Mouse (Mus musculus): ENCODE measurements around the gene Fxr1. TPM values are rescaled to one million over a fixed set of nuclear protein-coding genes. Genes with fewer than 3 reads are reported as not detected.
A peak's percentile ranks its signal among the peaks of the same experiment; 100 is the strongest.
"Not testable (repeated sequence)": the region's sequence is repeated elsewhere in the genome, so short reads cannot be mapped to it uniquely, and the experiment has no call there.

Fxr1 gene
- polyA plus RNA-seq, 1 experiment from 2014 or later, result 46.3 TPM

DNA sequence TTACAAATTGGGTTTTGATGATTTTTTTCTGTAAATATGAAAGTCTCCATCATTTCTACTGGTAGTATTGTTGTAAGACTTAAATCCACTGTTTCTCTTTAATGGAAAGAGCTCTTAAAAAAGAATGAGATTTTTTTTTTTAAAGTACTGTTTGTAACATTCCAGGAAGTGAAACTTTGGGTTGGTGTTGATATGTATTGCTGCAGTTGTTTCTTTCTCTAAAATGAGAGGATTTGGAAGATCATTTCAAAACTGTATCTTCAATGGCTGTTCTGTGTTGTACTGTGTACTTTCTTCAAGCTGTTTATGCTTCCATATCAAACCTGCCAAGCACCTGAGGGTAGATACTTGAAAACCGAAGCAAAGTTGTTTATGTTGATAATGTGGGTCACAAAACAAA lies 15.1 kb downstream of the Fxr1 start:
- Histone ChIP-seq H3K27ac (no peak overlapping the region), H3K36me3 (ENCODE audit: insufficient read depth, low read length) (no peaks in the 10 kb centered on the region), H3K4me3 (replicated peaks; ENCODE audit: low read depth, low read length) (no peak overlapping the region), H3K27me3 (ENCODE audit: insufficient read depth, low read length) (no peaks in the 10 kb centered on the region), H3K4me2 (ENCODE audit: low read length) (no peak overlapping the region), H3K4me1 (replicated peaks; ENCODE audit: insufficient read depth, low read length) (no peaks in the 10 kb centered on the region; the same call in 1 of the 2 replicates), H3K9me3 (replicated peaks; ENCODE audit: low read length) (no peaks in the 10 kb centered on the region), H3K9ac (ENCODE audit: low read depth, low read length) (no peak overlapping the region)
- 77% methylated on average over 1 of the region's 1 CpGs for WGBS
- TF ChIP-seq CTCF (IDR thresholded peaks at IDR 0.05; ENCODE audit: low read depth), result no peak
- no peak for DNase-seq (ENCODE audit: low spot score)
- no peak for ATAC-seq (replicated peaks; ENCODE audit: low FRiP score, low read depth)

DNA sequence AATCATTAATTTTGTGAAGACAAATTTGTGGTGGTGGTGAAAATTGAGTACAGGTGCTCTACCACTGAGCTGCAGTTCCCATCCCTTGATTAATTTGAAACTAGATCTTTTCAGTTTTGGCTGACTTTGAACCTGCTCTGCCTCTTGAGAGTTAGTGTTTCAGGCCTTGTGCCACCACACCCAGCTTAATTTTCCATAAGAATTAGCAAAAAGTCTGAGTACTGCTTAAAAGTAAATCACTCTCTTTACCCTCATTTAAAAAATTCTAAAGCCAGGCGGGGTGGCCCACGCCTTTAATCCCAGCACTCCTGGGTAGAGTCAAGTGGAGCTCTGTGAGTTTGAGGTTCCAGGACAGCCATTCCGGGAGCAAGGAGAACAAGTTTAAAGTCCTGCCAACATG lies 16.0 kb downstream of the Fxr1 start:
- ATAC-seq (replicated peaks; ENCODE audit: low FRiP score, low read depth) (no peak), DNase-seq (ENCODE audit: low spot score) (no peak)
- Histone ChIP-seq H3K9ac (ENCODE audit: low read depth, low read length) (no peak overlapping the region), H3K9me3 (replicated peaks; ENCODE audit: low read length) (no peaks in the 10 kb centered on the region), H3K4me3 (replicated peaks; ENCODE audit: low read depth, low read length) (no peak overlapping the region), H3K36me3 (ENCODE audit: insufficient read depth, low read length) (no peaks in the 10 kb centered on the region), H3K27me3 (ENCODE audit: insufficient read depth, low read length) (no peaks in the 10 kb centered on the region), H3K27ac (no peak overlapping the region), H3K4me1 (replicated peaks; ENCODE audit: insufficient read depth, low read length) (no peaks in the 10 kb centered on the region; the same call in 1 of the 2 replicates), H3K4me2 (ENCODE audit: low read length) (no peak overlapping the region)
- WGBS, result 91% methylated on average over 3 of the region's 3 CpGs
- no peak for TF ChIP-seq CTCF (IDR thresholded peaks at IDR 0.05; ENCODE audit: low read depth)

DNA sequence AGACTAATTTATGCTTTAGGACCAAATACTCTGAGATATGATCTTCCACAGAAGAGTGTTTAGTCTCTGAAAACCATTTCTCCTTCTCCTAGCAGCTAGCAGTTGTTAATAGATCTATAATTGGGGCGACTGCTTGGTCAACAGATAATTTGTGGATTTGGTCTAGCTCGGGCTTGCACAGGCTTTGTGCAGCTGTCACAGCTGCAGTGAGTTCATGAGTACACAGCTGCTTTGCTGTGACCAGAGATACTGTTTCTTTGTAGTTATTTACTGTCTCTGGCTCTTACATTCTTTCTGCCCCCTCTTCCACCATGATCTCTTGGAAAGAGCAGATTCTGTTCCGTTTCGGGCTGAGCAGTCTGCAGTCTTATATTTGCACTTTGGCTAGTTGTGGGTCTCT lies 22.2 kb downstream of the Fxr1 start:
- ATAC-seq (replicated peaks; ENCODE audit: low FRiP score, low read depth) (no peak), DNase-seq (ENCODE audit: low spot score) (no peak)
- Histone ChIP-seq H3K27me3 (ENCODE audit: insufficient read depth, low read length) (no peaks in the 10 kb centered on the region), H3K4me2 (ENCODE audit: low read length) (no peak overlapping the region), H3K4me1 (replicated peaks; ENCODE audit: insufficient read depth, low read length) (no peaks in the 10 kb centered on the region), H3K9ac (ENCODE audit: low read depth, low read length) (no peak overlapping the region), H3K9me3 (replicated peaks; ENCODE audit: low read length) (no peaks in the 10 kb centered on the region), H3K4me3 (replicated peaks; ENCODE audit: low read depth, low read length) (no peak overlapping the region), H3K36me3 (ENCODE audit: insufficient read depth, low read length) (peaks cover 8% of the 10 kb centered on the region), H3K27ac (no peak overlapping the region)
- no peak for TF ChIP-seq CTCF (IDR thresholded peaks at IDR 0.05; ENCODE audit: low read depth)
- 89% methylated on average over 4 of the region's 4 CpGs for WGBS

DNA sequence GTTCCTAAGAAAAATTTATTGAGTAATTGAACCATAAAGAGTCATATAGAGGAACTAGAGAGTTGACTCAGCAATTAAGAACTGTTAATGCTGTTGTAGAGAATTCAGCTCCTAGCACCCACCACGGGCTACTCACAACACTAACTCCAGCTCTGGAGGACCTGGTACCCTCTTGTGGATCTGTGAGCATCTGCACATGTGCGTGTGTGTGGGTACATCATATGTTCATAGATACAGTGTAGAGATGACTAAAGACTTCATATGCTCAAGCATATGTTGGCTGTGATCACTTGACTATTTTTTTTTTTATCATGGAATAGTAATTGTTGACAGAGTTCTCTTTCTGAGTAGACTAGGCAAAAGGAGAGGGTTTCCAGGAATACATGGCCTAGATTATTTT lies 42.6 kb downstream of the Fxr1 start:
- no peak for TF ChIP-seq CTCF (IDR thresholded peaks at IDR 0.05; ENCODE audit: low read depth)
- Histone ChIP-seq H3K27ac (no peak overlapping the region), H3K4me2 (ENCODE audit: low read length) (no peak overlapping the region), H3K4me3 (replicated peaks; ENCODE audit: low read depth, low read length) (no peak overlapping the region), H3K4me1 (replicated peaks; ENCODE audit: insufficient read depth, low read length) (no peaks in the 10 kb centered on the region), H3K27me3 (ENCODE audit: insufficient read depth, low read length) (no peaks in the 10 kb centered on the region), H3K9ac (ENCODE audit: low read depth, low read length) (no peak overlapping the region), H3K9me3 (replicated peaks; ENCODE audit: low read length) (no peaks in the 10 kb centered on the region), H3K36me3 (ENCODE audit: insufficient read depth, low read length) (peaks cover 16% of the 10 kb centered on the region; the same call in 1 of the 2 replicates)
- 94% methylated on average over 2 of the region's 2 CpGs for whole genome bisulfite sequencing
- ATAC-seq (replicated peaks; ENCODE audit: low FRiP score, low read depth) (no peak), DNase-seq (ENCODE audit: low spot score) (no peak)

DNA sequence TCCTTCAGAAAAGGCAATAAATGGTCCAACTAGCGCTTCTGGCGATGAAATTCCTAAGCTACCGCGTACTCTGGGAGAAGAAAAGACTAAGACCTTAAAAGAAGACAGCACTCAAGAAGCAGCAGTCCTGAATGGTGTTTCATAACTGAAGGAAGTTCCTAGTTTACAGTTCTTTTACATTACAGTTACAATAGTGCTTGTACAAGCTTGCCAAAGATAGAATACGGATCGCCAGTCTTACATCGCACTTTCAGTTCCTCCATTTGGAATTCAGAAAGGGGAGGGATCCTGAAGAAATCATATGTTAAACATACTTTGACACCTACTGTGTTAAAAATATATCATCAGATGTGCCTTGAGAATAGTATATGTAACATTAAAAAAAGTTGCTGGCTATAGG lies 49.2 kb downstream of the Fxr1 start:
- H3K9ac ChIP-seq (ENCODE audit: low read depth, low read length); H3K27ac ChIP-seq; H3K4me1 ChIP-seq (replicated peaks; ENCODE audit: insufficient read depth, low read length); DNase-seq (ENCODE audit: low spot score); H3K4me2 ChIP-seq (ENCODE audit: low read length); H3K4me3 ChIP-seq (replicated peaks; ENCODE audit: low read depth, low read length); H3K27me3 ChIP-seq (ENCODE audit: insufficient read depth, low read length); ATAC-seq (replicated peaks; ENCODE audit: low FRiP score, low read depth); H3K9me3 ChIP-seq (replicated peaks; ENCODE audit: low read length): not testable (repeated sequence)
- WGBS, result 92% methylated on average over 7 of the region's 7 CpGs
- peaks cover 17% of the 10 kb centered on the region; the same call in 1 of the 2 replicates for H3K36me3 ChIP-seq (ENCODE audit: insufficient read depth, low read length)

DNA sequence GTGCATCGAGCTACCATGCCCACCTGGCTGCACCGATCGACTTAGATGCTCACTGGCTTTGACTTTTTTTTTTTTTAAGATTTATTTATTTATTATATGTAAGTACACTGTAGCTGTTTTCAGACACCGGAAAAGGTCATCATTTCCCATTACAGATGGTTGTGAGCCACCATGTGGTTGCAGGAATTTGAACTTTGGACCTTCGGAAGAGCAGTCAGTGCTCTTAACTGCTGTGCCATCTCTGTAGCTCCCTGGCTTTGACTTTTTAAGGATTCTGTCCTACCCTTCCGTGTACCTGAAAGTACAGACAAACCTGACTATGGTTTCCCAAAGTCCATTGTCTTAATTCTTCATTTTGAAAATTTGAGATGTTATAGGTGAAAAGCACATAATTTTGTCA lies 53.0 kb downstream of the Fxr1 start:
- Histone ChIP-seq H3K27ac (no peak overlapping the region), H3K4me2 (ENCODE audit: low read length) (no peak overlapping the region), H3K4me3 (replicated peaks; ENCODE audit: low read depth, low read length) (no peak overlapping the region), H3K9me3 (replicated peaks; ENCODE audit: low read length) (no peaks in the 10 kb centered on the region), H3K4me1 (replicated peaks; ENCODE audit: insufficient read depth, low read length) (no peaks in the 10 kb centered on the region), H3K27me3 (ENCODE audit: insufficient read depth, low read length) (no peaks in the 10 kb centered on the region), H3K36me3 (ENCODE audit: insufficient read depth, low read length) (peaks cover 17% of the 10 kb centered on the region; the same call in 1 of the 2 replicates), H3K9ac (ENCODE audit: low read depth, low read length) (no peak overlapping the region)
- no peak for TF ChIP-seq CTCF (IDR thresholded peaks at IDR 0.05; ENCODE audit: low read depth)
- DNase-seq (ENCODE audit: low spot score) (no peak), ATAC-seq (replicated peaks; ENCODE audit: low FRiP score, low read depth) (no peak)
- WGBS, result 91% methylated on average over 6 of the region's 6 CpGs

DNA sequence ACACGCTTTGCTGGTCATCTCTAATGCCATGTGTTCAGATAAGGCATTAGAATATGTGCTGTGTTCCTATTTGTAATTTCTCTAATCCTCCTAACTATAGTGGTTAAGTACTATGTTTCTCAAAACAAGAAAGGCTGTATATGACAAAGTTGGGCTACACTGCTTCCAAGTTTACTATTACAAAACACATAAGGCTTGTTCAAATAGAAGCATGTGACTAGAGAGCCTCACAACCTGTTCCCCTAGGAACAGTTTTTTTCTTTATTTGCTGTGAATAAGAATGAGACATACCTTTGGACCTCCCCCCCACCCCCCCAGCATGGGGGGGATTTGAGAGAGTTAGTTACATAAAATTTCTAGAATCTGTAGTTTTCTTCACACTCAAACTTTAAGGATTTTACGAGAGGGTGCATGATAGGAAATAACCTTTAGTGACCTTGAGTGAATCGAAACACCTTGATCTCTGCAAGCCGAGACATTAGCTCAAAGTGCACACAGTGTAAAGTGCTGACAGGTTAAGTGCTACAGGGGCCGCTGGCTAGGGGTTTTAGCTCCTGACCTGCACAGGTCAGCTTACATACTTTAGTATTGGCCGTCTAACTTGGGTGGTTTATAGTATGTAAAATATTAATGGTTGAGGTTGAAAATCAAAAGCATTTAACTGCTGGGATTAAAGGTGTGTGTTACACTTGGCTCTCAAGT lies 56.5 kb downstream of the Fxr1 start:
- DNase-seq (ENCODE audit: low spot score) (peak; percentile 4), ATAC-seq (replicated peaks; ENCODE audit: low FRiP score, low read depth) (peak; percentile 40; the same call in 1 of the 2 replicates)
- Histone ChIP-seq H3K27ac (no peak overlapping the region), H3K27me3 (ENCODE audit: insufficient read depth, low read length) (no peaks in the 10 kb centered on the region), H3K36me3 (ENCODE audit: insufficient read depth, low read length) (peaks cover 16% of the 10 kb centered on the region; the same call in 1 of the 2 replicates), H3K9ac (ENCODE audit: low read depth, low read length) (no peak overlapping the region), H3K4me2 (ENCODE audit: low read length) (no peak overlapping the region), H3K4me3 (replicated peaks; ENCODE audit: low read depth, low read length) (no peak overlapping the region), H3K9me3 (replicated peaks; ENCODE audit: low read length) (no peaks in the 10 kb centered on the region), H3K4me1 (replicated peaks; ENCODE audit: insufficient read depth, low read length) (peaks cover 9% of the 10 kb centered on the region)
- TF ChIP-seq CTCF (IDR thresholded peaks at IDR 0.05; ENCODE audit: low read depth), result no peak
- 52% methylated on average over 6 of the region's 6 CpGs for WGBS
